Mouse (Mus musculus) gastrocnemius, postnatal 25 days (tissue): Measurements from ENCODE around the gene Katnal1. TPM values are rescaled to one million over a fixed set of nuclear protein-coding genes. Genes with fewer than 3 reads are reported as not detected.

Source experiments
- DNase-seq: peaks from one replicate; pipeline ENCODE4 v3.0.0; 2022
- total RNA-seq, 2 experiments: library from RNA; stranded (reverse); gene quantifications; 1 replicate in 1 of 2; 2 replicates in 1 of 2; pipeline ENCODE4 v1.2.3; 2021

Gene Katnal1
- total RNA-seq, 2 experiments from 2014 or later = 4.3 to 4.5 TPM

DNA sequence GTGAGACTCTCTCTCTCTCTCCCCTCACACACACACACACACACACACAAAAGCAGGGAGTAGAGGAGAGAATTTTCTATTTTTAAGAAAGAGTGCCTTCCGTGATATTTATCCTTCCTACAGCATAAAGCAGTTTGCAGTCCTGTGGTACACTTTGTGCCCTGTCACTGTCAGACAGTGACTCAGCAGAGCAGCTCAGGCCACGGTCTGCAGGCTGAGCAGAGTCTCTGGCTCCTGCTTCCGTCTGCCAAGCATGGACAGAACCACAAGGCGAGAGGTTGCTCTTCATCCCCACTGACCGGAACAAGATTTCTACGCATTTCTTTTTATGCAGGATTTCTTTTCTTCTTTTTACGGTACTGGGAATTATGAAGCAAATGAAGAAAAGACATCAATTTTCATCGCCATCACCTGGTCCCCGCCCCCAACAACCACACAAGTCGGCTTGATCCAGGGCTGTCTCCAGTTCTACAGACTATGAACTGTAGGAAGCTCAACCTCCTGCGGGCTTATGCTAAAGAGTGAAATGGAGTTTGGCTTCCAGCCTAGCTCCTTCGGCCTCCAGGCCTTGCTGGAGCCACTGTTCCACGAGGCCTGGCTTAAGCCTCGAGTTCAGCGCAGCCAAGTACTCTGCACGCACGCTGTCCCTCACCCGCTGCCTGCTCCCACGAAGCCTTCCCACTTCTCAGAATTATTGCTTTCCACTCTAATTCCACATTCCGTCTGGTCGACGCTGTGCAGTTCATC lies 25.4 kb upstream of the Katnal1 start:
- DNase-seq = no peak

GRCm38 (mm10) chr5:148953098-148953497 lies 24.0 kb upstream of the Katnal1 start:
- DNase-seq = peak; percentile 69

DNA sequence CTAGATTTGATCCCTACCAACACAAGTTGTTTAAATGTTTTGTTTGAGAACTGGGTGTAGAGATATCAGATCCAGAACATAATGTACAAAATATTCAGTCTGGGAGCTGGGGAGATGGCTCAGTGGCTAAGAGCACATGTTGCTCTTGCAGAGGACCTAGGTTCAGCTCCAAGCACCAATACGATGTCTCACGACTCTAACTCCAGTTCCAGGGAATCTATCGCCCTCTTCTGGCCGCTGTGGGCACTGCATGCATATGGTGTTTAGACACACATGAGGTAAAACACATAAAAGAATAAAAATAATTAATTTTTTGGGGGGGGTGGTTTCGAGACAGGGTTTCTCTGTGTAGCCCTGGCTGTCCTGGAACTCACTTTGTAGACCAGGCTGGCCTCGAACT lies 23.3 kb upstream of the Katnal1 start:
- no peak for DNase-seq

GRCm38 (mm10) chr5:148951360-148951759 lies 22.2 kb upstream of the Katnal1 start:
- DNase-seq = no peak

- DNase-seq = no peak
Measured at GRCm38 (mm10) chr5:148950064-148950463, 20.9 kb upstream of the Katnal1 start.

DNA sequence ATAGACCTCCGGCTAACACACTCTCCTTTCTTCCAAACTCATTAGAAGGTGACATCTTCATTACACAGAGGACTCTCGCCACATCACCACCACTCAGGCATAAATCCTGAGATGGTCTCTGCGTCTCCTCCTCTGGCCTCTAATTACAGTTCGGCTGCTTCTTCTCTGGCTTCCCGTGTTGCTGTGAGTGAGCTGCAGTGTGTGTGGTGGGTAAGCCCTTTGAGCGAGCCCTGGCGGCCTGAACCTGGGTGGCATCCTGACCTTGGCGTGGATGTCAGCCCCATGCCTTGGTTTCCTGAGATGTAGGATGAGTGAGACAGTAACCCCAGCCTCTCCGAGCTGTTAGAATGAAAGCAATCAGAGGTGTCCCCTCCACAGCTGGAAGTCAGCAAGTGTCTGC lies 19.5 kb upstream of the Katnal1 start:
- no peak for DNase-seq

- DNase-seq = no peak
Measured at GRCm38 (mm10) chr5:148947412-148947811, 18.3 kb upstream of the Katnal1 start.

- DNase-seq = no peak
Measured at GRCm38 (mm10) chr5:148946787-148947186, 17.7 kb upstream of the Katnal1 start.

DNA sequence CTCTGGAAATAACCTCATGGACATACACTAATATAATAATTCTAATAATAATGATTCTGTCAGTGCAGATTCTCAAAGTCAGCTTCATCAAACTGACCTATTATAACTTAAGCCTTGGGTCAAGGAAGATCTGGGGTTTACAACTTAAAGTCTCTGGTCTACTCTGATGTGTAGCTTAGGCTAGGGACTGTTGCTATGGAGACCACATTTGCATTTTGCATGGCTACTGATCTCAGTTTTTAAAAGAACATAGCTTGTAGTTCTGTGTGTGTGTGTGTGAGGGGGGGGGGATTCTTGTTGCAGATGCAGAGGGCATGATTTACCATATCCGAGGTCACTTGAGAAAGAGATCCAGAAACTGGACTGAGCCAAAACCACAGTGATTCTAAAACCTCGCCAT lies 16.6 kb upstream of the Katnal1 start:
- DNase-seq = no peak

DNA sequence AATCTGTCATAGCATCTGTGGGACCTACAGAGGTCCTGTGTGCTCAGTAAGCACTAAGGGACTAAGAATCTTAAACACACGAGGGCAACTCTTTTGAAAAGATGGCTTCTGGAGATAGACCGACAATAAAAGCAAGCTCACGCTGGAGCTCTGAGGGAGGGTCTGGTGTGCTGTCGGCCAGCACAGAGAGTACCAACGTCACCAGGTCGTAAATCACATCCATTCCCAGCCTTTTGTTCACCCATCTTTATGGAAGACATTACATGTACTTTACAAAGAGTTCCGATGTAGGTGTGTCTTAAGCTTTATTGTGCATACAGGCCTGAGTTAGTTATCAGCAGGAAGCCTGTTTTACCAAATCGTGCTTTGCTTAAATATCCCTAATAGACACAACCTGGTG lies 14.9 kb upstream of the Katnal1 start:
- no peak for DNase-seq

- no peak for DNase-seq
Measured at GRCm38 (mm10) chr5:148943444-148943843, 14.3 kb upstream of the Katnal1 start.

- no peak for DNase-seq
Measured at GRCm38 (mm10) chr5:148942957-148943356, 13.8 kb upstream of the Katnal1 start.

DNA sequence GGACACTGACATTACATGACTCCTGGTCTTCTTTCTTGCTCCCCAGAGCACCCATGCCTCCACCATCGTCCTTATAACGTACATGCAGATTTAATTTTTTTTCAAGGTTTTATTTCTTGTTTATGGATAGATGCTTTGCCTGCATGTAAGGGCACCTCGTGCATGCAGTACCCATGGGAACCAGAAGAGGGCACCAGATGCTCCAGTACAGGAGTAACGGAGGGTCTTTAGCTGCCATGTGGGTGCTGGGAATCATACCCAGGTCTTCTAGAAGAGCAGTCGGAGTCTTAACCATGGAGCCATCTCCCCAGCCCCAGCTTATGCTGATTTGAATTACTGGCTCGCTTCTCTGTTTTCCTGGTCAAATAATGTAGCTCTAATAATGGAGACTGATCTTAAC lies 13.2 kb upstream of the Katnal1 start:
- no peak for DNase-seq

DNA sequence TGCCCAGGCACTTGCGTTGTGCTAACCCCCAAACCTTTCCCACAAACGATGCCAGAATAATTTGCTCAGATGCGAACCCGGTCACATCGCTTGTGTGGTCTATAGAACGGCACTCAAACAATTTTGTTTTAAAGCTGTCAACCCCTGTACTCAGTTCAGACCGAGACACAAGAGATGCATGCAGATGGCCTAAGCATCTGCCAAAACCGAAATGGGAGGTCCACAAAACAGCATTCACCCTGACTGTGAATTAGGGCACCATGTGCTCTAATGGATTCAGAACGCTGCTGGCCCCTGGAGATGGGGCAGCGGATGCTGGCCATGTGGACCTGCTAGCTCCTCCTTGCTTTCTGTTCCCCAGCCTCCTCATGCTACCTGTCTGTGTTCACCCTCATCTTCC lies 12.7 kb upstream of the Katnal1 start:
- no peak for DNase-seq

GRCm38 (mm10) chr5:148939948-148940382 lies 10.8 kb upstream of the Katnal1 start:
- DNase-seq = no peak

- no peak for DNase-seq
Measured at GRCm38 (mm10) chr5:148936516-148936951, 7.4 kb upstream of the Katnal1 start.

GRCm38 (mm10) chr5:148935871-148936270 lies 6.8 kb upstream of the Katnal1 start:
- DNase-seq = no peak

- DNase-seq = no peak
Measured at GRCm38 (mm10) chr5:148935071-148935821, 6.1 kb upstream of the Katnal1 start.

GRCm38 (mm10) chr5:148934457-148934856 lies 5.3 kb upstream of the Katnal1 start:
- no peak for DNase-seq

DNA sequence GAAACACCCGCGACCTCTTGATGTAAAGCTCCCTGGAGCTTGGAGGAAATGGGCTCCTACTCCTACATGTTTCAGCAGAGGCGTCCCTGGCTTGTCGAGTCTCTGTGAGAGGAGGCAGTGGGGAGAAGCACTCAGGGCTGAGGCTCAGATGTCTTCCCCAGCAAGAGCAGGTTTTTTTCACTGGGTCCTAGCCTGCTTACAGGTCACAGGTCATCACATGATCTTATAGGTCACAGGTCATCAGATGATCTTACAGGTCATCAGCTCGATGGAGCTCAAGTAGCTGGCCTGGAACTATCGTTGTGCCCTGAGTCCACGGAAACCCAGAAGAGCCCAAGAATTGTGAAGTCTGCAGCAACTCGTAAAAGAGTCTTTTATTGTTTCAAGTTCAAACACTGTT lies 4.6 kb upstream of the Katnal1 start:
- no peak for DNase-seq

GRCm38 (mm10) chr5:148931301-148931700 lies 2.2 kb upstream of the Katnal1 start:
- DNase-seq = no peak

GRCm38 (mm10) chr5:148928382-148929115 lies 571 bp downstream of the Katnal1 start:
- DNase-seq = peak; percentile 92

GRCm38 (mm10) chr5:148927717-148928223 lies 1.4 kb downstream of the Katnal1 start:
- DNase-seq = no peak
